ENCODE assay signal across 10 mouse cellular contexts in genomic region chr1:61967124-61967523, GRCm38 (mm10).
DNase-seq lines count a peak whose midpoint lies in the region; ATAC-seq and TF ChIP-seq lines count a peak whose summit lies in the region.
"Had no signal": no experiment of that assay in that cellular context is flagged by ENCODE, and none has a peak within 500 bp of the region (broad histone marks: within the 10 kb centered on the region; RNA-seq: fewer than 3 reads in every experiment).

No protein-coding gene starts in this region.

- no peak overlapping the region for H3K4me2 ChIP-seq in lung, embryonic 14.5 days
- H3K4me2 ChIP-seq in forebrain, postnatal 0 days (ENCODE audit: low read depth) = no peak overlapping the region
- H3K4me2 ChIP-seq: hindbrain, embryonic 15.5 days had no signal

- peak; percentile 52 for TF ChIP-seq CTCF in lung, embryonic 14.5 days (IDR thresholded peaks at IDR 0.05; ENCODE audit: low read depth)
- TF ChIP-seq CTCF in forebrain, postnatal 0 days (IDR thresholded peaks at IDR 0.05; ENCODE audit: low read depth) = no peak

- DNase-seq in kidney, adult 9 months = peak; percentile 4
- DNase-seq in kidney, postnatal 4 days = no peak
- peak; percentile 41 to 47 for DNase-seq in B cell, adult 2 months
- peak; percentile 7 for DNase-seq in NIH3T3 (ENCODE audit: low read depth)
- peak; percentile 40 for DNase-seq in lung, embryonic 14.5 days
- DNase-seq in layer of hippocampus, postnatal 25 days (ENCODE audit: extremely low spot score in 1 of 2, low spot score in 1 of 2) = no peak
- no peak for DNase-seq in layer of hippocampus, adult 18-20 months (ENCODE audit: low spot score in 2 of 2)
- no peak for DNase-seq in forebrain, postnatal 0 days
- DNase-seq: gastrocnemius, postnatal 10 days had no signal

- H3K4me1 ChIP-seq in lung, embryonic 14.5 days (ENCODE audit: insufficient read depth) = no peaks in the 10 kb centered on the region
- H3K4me1 ChIP-seq in forebrain, postnatal 0 days (ENCODE audit: insufficient read depth) = no peaks in the 10 kb centered on the region
- H3K4me1 ChIP-seq: hindbrain, embryonic 15.5 days had no signal

- H3K4me3 ChIP-seq in lung, embryonic 14.5 days (ENCODE audit: low read depth, low read length) = no peak overlapping the region
- no peak overlapping the region for H3K4me3 ChIP-seq in forebrain, postnatal 0 days (ENCODE audit: low read depth, low read length)
- H3K4me3 ChIP-seq: hindbrain, embryonic 15.5 days had no signal

- no peaks in the 10 kb centered on the region for H3K9me3 ChIP-seq in lung, embryonic 14.5 days (ENCODE audit: low read depth, low read length)
- H3K9me3 ChIP-seq in forebrain, postnatal 0 days (ENCODE audit: low read length) = no peaks in the 10 kb centered on the region
- H3K9me3 ChIP-seq: hindbrain, embryonic 15.5 days had no signal

- no peak overlapping the region for H3K27ac ChIP-seq in lung, embryonic 14.5 days (ENCODE audit: low read depth)
- no peak overlapping the region for H3K27ac ChIP-seq in forebrain, postnatal 0 days (ENCODE audit: low read depth, low read length)
- H3K27ac ChIP-seq: hindbrain, embryonic 15.5 days had no signal

- no peak overlapping the region for H3K9ac ChIP-seq in lung, embryonic 14.5 days
- no peak overlapping the region for H3K9ac ChIP-seq in forebrain, postnatal 0 days
- H3K9ac ChIP-seq: hindbrain, embryonic 15.5 days had no signal

- no peaks in the 10 kb centered on the region for H3K36me3 ChIP-seq in lung, embryonic 14.5 days (ENCODE audit: insufficient read depth)
- no peaks in the 10 kb centered on the region for H3K36me3 ChIP-seq in forebrain, postnatal 0 days (ENCODE audit: insufficient read depth)
- H3K36me3 ChIP-seq: hindbrain, embryonic 15.5 days had no signal

- H3K27me3 ChIP-seq in lung, embryonic 14.5 days (ENCODE audit: insufficient read depth, low read length) = no peaks in the 10 kb centered on the region
- no peaks in the 10 kb centered on the region for H3K27me3 ChIP-seq in forebrain, postnatal 0 days (ENCODE audit: insufficient read depth, low read length)
- H3K27me3 ChIP-seq: hindbrain, embryonic 15.5 days had no signal

- WGBS in lung, embryonic 14.5 days = 71% methylated on average over 3 of the region's 3 CpGs
- 76% methylated on average over 3 of the region's 3 CpGs for WGBS in forebrain, postnatal 0 days

- no peak for ATAC-seq in lung, embryonic 14.5 days (ENCODE audit: insufficient read depth)
- no peak for ATAC-seq in forebrain, postnatal 0 days

Comparison
In these comparisons a context has a peak if more than half of its experiments do, and no peak if none do; other contexts are left out.
1. DNase-seq: peak in kidney, adult 9 months (single experiment), B cell, adult 2 months (2 of 2), NIH3T3 (single experiment) and lung, embryonic 14.5 days (single experiment); none in kidney, postnatal 4 days (0 of 2), layer of hippocampus, postnatal 25 days (0 of 2), layer of hippocampus, adult 18-20 months (0 of 2) and forebrain, postnatal 0 days (single experiment).